Mouse (Mus musculus): Measurements from ENCODE around the gene Mfsd4a.

The Mfsd4a gene

GRCm38 (mm10) chr1:132065475-132066172 is 2.2 kb downstream of the Mfsd4a start:
- no peak for DNase-seq (ENCODE audit: low spot score)

- DNase-seq (ENCODE audit: low spot score): no peak
Observed at GRCm38 (mm10) chr1:132065001-132065400, 2.9 kb downstream of the Mfsd4a start.

GRCm38 (mm10) chr1:132063096-132063495 is 4.8 kb downstream of the Mfsd4a start:
- no peak for DNase-seq (ENCODE audit: low spot score)

- DNase-seq (ENCODE audit: low spot score): no peak
Observed at GRCm38 (mm10) chr1:132061750-132062541, 5.9 kb downstream of the Mfsd4a start.

- DNase-seq (ENCODE audit: low spot score): no peak
Observed at GRCm38 (mm10) chr1:132060036-132060769, 7.7 kb downstream of the Mfsd4a start.

GRCm38 (mm10) chr1:132058558-132058957 is 9.3 kb downstream of the Mfsd4a start:
- no peak for DNase-seq (ENCODE audit: low spot score)

GRCm38 (mm10) chr1:132055054-132055664 is 12.7 kb downstream of the Mfsd4a start:
- DNase-seq (ENCODE audit: low spot score): no peak

GRCm38 (mm10) chr1:132054387-132054786 is 13.5 kb downstream of the Mfsd4a start:
- no peak for DNase-seq (ENCODE audit: low spot score)

- DNase-seq (ENCODE audit: low spot score): no peak
Observed at GRCm38 (mm10) chr1:132051746-132052145, 16.1 kb downstream of the Mfsd4a start.

GRCm38 (mm10) chr1:132046143-132046735 is 21.6 kb downstream of the Mfsd4a start:
- peak; percentile 82 for DNase-seq (ENCODE audit: low spot score)

GRCm38 (mm10) chr1:132043759-132044158 is 24.1 kb downstream of the Mfsd4a start:
- DNase-seq (ENCODE audit: low spot score): no peak

GRCm38 (mm10) chr1:132040201-132040621 is 27.7 kb downstream of the Mfsd4a start:
- DNase-seq (ENCODE audit: low spot score): no peak

GRCm38 (mm10) chr1:132038753-132039152 is 29.1 kb downstream of the Mfsd4a start:
- DNase-seq (ENCODE audit: low spot score): no peak

- DNase-seq (ENCODE audit: low spot score): no peak
Observed at GRCm38 (mm10) chr1:132037746-132038145, 30.1 kb downstream of the Mfsd4a start.

- DNase-seq (ENCODE audit: low spot score): no peak
Observed at GRCm38 (mm10) chr1:132032172-132032571, 35.7 kb downstream of the Mfsd4a start.

- DNase-seq (ENCODE audit: low spot score): no peak
Observed at GRCm38 (mm10) chr1:132030574-132030973, 37.3 kb downstream of the Mfsd4a start.

GRCm38 (mm10) chr1:132028413-132028812 is 39.4 kb downstream of the Mfsd4a start:
- no peak for DNase-seq (ENCODE audit: low spot score)

GRCm38 (mm10) chr1:132027978-132028377 is 39.9 kb downstream of the Mfsd4a start:
- no peak for DNase-seq (ENCODE audit: low spot score)

GRCm38 (mm10) chr1:132026925-132027646 is 40.8 kb downstream of the Mfsd4a start:
- DNase-seq (ENCODE audit: low spot score): no peak

GRCm38 (mm10) chr1:132022107-132022506 is 45.8 kb downstream of the Mfsd4a start:
- no peak for DNase-seq (ENCODE audit: low spot score)

GRCm38 (mm10) chr1:132019876-132020275 is 48.0 kb downstream of the Mfsd4a start:
- DNase-seq (ENCODE audit: low spot score): no peak
